Mouse (Mus musculus) liver, embryonic 16.5 days (tissue): ENCODE data around the gene Akap8l. TPM values are rescaled to one million over a fixed set of nuclear protein-coding genes. Genes with fewer than 3 reads are reported as not detected.
A peak's percentile ranks its signal among the peaks of the same experiment; 100 is the strongest.

Source experiments
- ATAC-seq: fragments of 200-750 bp; cut with Nextera tagmentation; 2 replicates; pipeline ENCODE4 v1.8.0; 2017; ENCODE audit warnings: low read depth, mild to moderate bottlenecking, moderate number of reproducible peaks, moderate library complexity
- H3K27ac ChIP-seq: fragments of 300-500 bp; sonication (generic); 2 replicates; pipeline ENCODE4 v1.5.1; 2014; ENCODE audit warnings: mild to moderate bottlenecking, low read length
- H3K27me3 ChIP-seq: fragments of 300-500 bp; sonication (generic); 2 replicates; pipeline ENCODE4 v1.6.1; 2014; ENCODE audit warnings: low read depth, low read length, mixed read lengths; ENCODE audit not compliant: control insufficient read depth, insufficient read depth
- H3K36me3 ChIP-seq: fragments of 300-500 bp; sonication (generic); 2 replicates; pipeline ENCODE4 v1.6.1; 2014; ENCODE audit warnings: mild to moderate bottlenecking; ENCODE audit not compliant: control insufficient read depth, insufficient read depth
- H3K4me1 ChIP-seq: fragments of 300-500 bp; sonication (generic); 2 replicates; pipeline ENCODE4 v1.6.1; 2014; ENCODE audit warnings: low read depth, low read length, mixed read lengths; ENCODE audit not compliant: control insufficient read depth
- H3K4me2 ChIP-seq: fragments of 300-500 bp; sonication (generic); 2 replicates; pipeline ENCODE4 v1.6.1; 2014; ENCODE audit warnings: low read depth, low read length, mixed read lengths
- H3K4me3 ChIP-seq: fragments of 300-500 bp; sonication (generic); 2 replicates; pipeline ENCODE4 v1.5.1; 2014; ENCODE audit warnings: low read depth, mild to moderate bottlenecking, low read length
- H3K9ac ChIP-seq: fragments of 300-500 bp; sonication (generic); 2 replicates; pipeline ENCODE4 v1.6.1; 2014; ENCODE audit warnings: low read depth, low read length
- H3K9me3 ChIP-seq: fragments of 300-500 bp; sonication (generic); replicated peaks from 2 replicates; pipeline ENCODE4 v1.6.1; 2016; ENCODE audit warnings: low read length; ENCODE audit not compliant: control insufficient read depth
- WGBS: fragments of 180-500 bp; shearing (Covaris S2); extraction: QIAGEN DNeasy Blood & Tissue Kit; methylation state at CpG from one replicate; pipeline ENCODE4 v1.1.7; 2014; ENCODE audit not compliant: insufficient replicate concordance; 5-methylcytosine and 5-hydroxymethylcytosine counted together
- polyA plus RNA-seq: library from polyadenylated mRNA; unstranded; fragments of >200 nt; fragmentation: Nextera tagmentation; extraction: Ambion mirVana; gene quantifications from 2 replicates; pipeline ENCODE4 v1.2.1, GENCODE M21; 2015

The Akap8l gene
- polyA plus RNA-seq, 1 experiment from 2014 or later, result 42.2 TPM

DNA sequence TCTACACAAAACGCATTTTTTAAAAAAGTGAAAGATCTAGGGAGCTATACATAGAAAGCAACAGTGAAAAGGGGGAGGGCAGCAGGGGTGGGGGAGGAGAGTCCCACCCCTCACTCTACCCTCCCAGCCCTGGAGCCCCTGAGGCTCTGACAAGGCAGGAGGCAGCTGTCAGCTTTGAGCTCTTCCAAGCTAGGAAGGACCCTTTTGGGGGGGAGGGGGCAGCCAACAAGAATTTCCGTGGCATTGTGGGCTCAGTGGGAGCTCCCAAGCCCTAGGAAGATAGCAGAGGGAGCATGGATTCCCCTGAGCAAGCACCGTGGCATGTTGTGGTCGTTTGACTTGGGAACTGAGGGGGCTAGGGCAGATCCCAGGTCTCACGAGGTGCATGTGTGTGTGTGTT is 3.8 kb upstream of the Akap8l start:
- H3K27me3 ChIP-seq, result no peaks in the 10 kb centered on the region
- H3K4me2 ChIP-seq, result no peak overlapping the region
- WGBS, result 74% methylated on average over 5 of the region's 5 CpGs
- peaks cover 8% of the 10 kb centered on the region for H3K4me1 ChIP-seq
- no peak overlapping the region for H3K9ac ChIP-seq
- no peak for ATAC-seq
- peaks cover 46% of the 10 kb centered on the region for H3K36me3 ChIP-seq
- no peak overlapping the region for H3K4me3 ChIP-seq
- H3K27ac ChIP-seq, result no peak overlapping the region
- H3K9me3 ChIP-seq, result no peaks in the 10 kb centered on the region

- Histone ChIP-seq H3K4me2 (no peak overlapping the region), H3K36me3 (peaks cover 41% of the 10 kb centered on the region), H3K4me1 (peaks cover 13% of the 10 kb centered on the region), H3K9me3 (no peaks in the 10 kb centered on the region), H3K27me3 (no peaks in the 10 kb centered on the region), H3K27ac (no peak overlapping the region), H3K4me3 (no peak overlapping the region), H3K9ac (no peak overlapping the region)
- 86% methylated on average over 4 of the region's 4 CpGs for WGBS
- ATAC-seq, result no peak
These were observed 3.3 kb upstream of the Akap8l start for GRCm38 (mm10) chr17:32353696-32354095.

DNA sequence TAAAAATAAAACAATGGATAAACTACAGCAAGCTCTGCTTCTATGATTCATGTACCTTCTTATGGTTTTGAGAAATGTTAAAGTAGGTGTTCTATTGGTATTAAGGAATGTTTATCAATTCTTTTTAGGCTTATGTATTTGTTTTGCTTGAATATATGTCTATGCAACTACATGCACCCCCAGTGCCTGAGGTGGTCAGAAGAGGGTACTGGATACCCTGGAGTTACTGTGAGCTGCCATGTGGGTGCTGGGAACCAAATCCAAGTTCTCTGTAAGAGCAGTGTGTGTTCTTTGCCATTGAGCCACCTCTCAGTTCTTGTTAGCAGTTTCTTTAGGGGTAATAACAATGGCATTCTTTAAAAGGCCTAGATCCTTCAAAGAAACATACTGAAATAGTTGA is 1.3 kb upstream of the Akap8l start:
- Histone ChIP-seq H3K4me3 (no peak overlapping the region), H3K27ac (no peak overlapping the region), H3K27me3 (no peaks in the 10 kb centered on the region), H3K4me2 (no peak overlapping the region), H3K9me3 (no peaks in the 10 kb centered on the region), H3K36me3 (peaks cover 23% of the 10 kb centered on the region), H3K9ac (no peak overlapping the region), H3K4me1 (peaks cover 25% of the 10 kb centered on the region)
- no peak for ATAC-seq

- ATAC-seq, result no peak
- WGBS, result 62% methylated on average over 3 of the region's 3 CpGs
- no peak overlapping the region; the same call in 1 of the 2 replicates for H3K4me3 ChIP-seq
- peaks cover 25% of the 10 kb centered on the region for H3K4me1 ChIP-seq
- H3K27me3 ChIP-seq, result no peaks in the 10 kb centered on the region
- no peak overlapping the region for H3K9ac ChIP-seq
- no peaks in the 10 kb centered on the region for H3K9me3 ChIP-seq
- no peak overlapping the region for H3K27ac ChIP-seq
- peaks cover 18% of the 10 kb centered on the region for H3K36me3 ChIP-seq
- peak overlapping the region; percentile 97 for H3K4me2 ChIP-seq
These were observed 862 bp upstream of the Akap8l start for GRCm38 (mm10) chr17:32351269-32351668.

- under 1% methylated on average over 24 of the region's 24 CpGs for WGBS
- Histone ChIP-seq H3K27me3 (no peaks in the 10 kb centered on the region), H3K9ac (peak overlapping the region; percentile 73), H3K27ac (peak overlapping the region; percentile 87), H3K36me3 (peaks cover 6% of the 10 kb centered on the region), H3K4me3 (peak overlapping the region; percentile 68), H3K9me3 (no peaks in the 10 kb centered on the region), H3K4me2 (peak overlapping the region; percentile 80), H3K4me1 (peaks cover 25% of the 10 kb centered on the region)
- ATAC-seq, result peak; percentile 7; the same call in 1 of the 2 replicates
These were observed 491 bp downstream of the Akap8l start for GRCm38 (mm10) chr17:32349851-32350381.

DNA sequence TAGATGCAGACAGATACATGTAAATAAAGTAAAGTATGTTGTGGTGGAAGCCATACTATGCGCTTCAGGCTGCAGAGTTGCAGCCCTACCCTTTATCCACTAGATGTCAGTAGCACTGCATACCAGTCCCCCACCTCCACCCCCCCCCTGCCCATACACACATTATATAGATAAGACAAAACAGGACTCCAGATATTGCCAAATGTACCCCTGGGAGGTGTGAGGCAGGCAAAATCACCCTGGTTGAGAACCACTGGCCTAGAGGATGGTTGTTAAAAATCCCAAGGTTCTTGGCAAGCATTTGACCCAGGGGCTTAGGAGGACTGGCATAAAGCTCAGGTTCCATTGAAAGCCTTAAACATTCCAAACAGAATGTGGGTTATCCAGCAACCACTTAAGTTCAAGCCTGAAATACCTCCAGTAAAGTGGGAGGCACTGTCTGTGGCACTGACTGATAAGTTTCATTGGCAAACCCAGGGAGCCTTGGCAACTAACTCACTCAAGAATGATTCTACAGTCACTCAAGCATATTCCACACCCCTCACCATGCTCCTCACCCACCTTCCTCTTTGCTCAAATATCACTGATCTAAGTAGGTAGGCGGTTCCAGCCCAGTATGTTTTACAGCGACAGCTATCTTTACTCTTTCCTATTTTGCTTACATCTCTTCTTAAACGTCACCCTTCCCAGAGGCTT is 1.2 kb downstream of the Akap8l start:
- peak; percentile 33 for ATAC-seq
- no peaks in the 10 kb centered on the region for H3K27me3 ChIP-seq
- peak overlapping the region; percentile 73 for H3K9ac ChIP-seq
- peak overlapping the region; percentile 87 for H3K27ac ChIP-seq
- H3K4me2 ChIP-seq, result peak overlapping the region; percentile 80
- H3K4me3 ChIP-seq, result peak overlapping the region; percentile 68
- WGBS, result 3% methylated on average over 4 of the region's 4 CpGs
- no peaks in the 10 kb centered on the region for H3K9me3 ChIP-seq
- peaks cover 2% of the 10 kb centered on the region; the same call in 1 of the 2 replicates for H3K36me3 ChIP-seq
- peaks cover 25% of the 10 kb centered on the region for H3K4me1 ChIP-seq

DNA sequence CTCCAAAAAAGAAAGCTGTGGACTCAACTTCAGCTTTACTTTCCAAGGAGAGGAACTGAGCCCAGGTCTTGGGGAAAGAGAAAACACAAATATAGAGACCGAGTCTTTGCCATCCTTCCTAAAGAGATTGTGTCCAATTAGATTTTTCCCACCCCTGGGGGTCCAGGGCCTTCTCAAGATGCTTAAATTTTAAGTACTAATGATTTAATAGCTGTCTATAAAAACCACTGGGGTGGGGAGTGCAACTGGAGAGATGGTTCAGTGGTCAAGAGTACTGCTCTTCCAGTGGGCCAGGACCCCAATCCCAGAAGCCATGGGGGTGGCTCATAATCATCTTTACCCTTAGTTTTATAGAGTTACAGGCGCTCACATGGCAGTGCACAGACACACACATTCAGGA is 2.0 kb downstream of the Akap8l start:
- no peak for ATAC-seq
- H3K27ac ChIP-seq, result no peak overlapping the region

GRCm38 (mm10) chr17:32341102-32341501 is 9.3 kb downstream of the Akap8l start:
- Histone ChIP-seq H3K4me2 (no peak overlapping the region), H3K4me1 (no peaks in the 10 kb centered on the region), H3K36me3 (peaks cover 15% of the 10 kb centered on the region), H3K27me3 (no peaks in the 10 kb centered on the region), H3K27ac (no peak overlapping the region), H3K9ac (no peak overlapping the region), H3K4me3 (no peak overlapping the region), H3K9me3 (no peaks in the 10 kb centered on the region)
- 71% methylated on average over 1 of the region's 1 CpGs for WGBS
- no peak for ATAC-seq

More for the DNA sequence above, 2.0 kb downstream of the Akap8l start:
- Histone ChIP-seq H3K36me3 (peaks cover 2% of the 10 kb centered on the region), H3K27me3 (no peaks in the 10 kb centered on the region), H3K9me3 (no peaks in the 10 kb centered on the region), H3K4me2 (peak overlapping the region; percentile 80), H3K4me1 (peaks cover 25% of the 10 kb centered on the region), H3K4me3 (peak overlapping the region; percentile 68), H3K9ac (no peak overlapping the region; the same call in 1 of the 2 replicates)
- WGBS, result 81% methylated on average over 2 of the region's 2 CpGs

DNA sequence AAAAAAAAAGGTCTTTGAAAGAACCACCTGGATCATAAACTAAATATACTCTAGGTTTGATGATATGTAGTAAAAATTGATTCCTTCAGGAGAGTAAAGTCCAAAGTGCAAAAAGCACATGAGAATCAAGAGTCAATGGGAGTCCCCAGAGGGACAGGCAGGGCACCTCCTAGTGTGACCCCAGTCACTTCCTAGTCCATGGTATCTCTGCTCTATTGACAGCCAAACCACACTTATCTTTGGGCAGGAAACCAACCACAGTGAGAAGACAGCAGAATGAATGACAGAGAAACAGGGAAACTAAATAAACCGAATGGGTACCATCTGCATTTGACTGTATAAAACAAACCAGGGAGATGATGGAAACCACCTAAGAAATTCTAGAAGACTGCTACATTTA is 10.3 kb downstream of the Akap8l start:
- no peak for ATAC-seq
- Histone ChIP-seq H3K4me2 (no peak overlapping the region), H3K27me3 (no peaks in the 10 kb centered on the region), H3K4me1 (no peaks in the 10 kb centered on the region), H3K27ac (no peak overlapping the region), H3K4me3 (no peak overlapping the region), H3K36me3 (peaks cover 23% of the 10 kb centered on the region), H3K9me3 (no peaks in the 10 kb centered on the region), H3K9ac (no peak overlapping the region)
- 13% methylated on average over 1 of the region's 1 CpGs for WGBS
